Mouse (Mus musculus): Measurements from ENCODE around the gene Bglap3. TPM values are rescaled to one million over a fixed set of nuclear protein-coding genes. Genes with fewer than 3 reads are reported as not detected.

The Bglap3 gene
- polyA plus RNA-seq, 1 experiment from 2014 or later: not detected

DNA sequence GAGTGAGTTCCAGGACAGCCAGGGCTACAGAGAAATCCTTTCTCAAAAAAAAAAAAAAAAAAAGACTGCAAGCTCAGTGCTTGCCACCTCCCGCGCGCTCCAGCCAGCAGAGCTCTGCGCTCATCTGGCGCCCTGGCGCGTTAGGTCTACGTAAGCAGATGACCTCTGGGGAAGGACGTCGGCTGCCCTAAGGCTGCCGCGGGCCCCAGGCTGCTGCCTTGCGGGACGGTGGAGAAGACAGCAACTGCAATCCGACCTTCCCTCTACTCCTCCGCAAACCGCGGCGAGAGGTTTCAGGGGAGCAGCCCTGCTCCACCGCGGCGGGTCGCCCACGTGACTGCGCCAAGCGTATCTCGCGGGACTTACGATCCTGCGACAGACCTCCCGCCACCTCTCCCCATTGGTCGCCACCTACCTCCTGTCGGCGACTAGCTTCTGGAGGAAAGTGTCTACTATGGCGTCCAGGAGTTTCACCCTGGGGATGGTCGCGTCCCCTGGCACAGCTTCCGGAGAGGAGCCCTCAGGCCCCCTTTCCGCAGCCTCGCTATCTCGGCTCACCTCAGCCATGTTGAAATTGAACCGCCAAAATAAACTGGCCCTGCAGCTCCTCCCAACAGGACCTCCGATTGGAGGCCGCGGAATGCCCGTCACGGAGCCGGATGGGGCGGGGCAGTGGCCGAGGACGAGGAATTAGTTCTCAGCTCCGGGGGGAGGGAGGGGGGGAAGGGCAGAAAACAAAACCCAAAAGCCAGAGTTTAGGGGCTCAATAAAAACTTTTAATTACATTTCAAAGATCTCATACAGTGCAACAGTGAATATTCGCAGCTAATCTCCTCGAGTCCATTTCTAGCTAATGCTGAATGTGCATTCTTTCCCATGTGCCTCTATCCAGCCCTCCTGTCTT, 37.5 kb upstream of the Bglap3 start, which contains the start of gene Pmf1:
Gene Pmf1 (minus strand): TSS at position 591 of the 904 bp plus-strand sequence.
- H3K9ac ChIP-seq (ENCODE audit: low read length): peak within 1 kb of the TSS; percentile 76
- H3K9me3 ChIP-seq (replicated peaks; ENCODE audit: control insufficient read depth, low read length): no peaks in the 10 kb centered on the region
- WGBS: under 1% methylated on average over 54 of the region's 54 CpGs
- H3K27me3 ChIP-seq (replicated peaks; ENCODE audit: control insufficient read depth, insufficient read depth, low read length): no peaks in the 10 kb centered on the region
- H3K4me3 ChIP-seq (ENCODE audit: low read depth, low read length): peak within 1 kb of the TSS; percentile 56
- peak within 1 kb of the TSS; percentile 66 for H3K4me2 ChIP-seq (ENCODE audit: low read length)
- ATAC-seq (peak; percentile 94), DNase-seq (ENCODE audit: low spot score) (peak; percentile 94)
- peaks cover 33% of the 10 kb centered on the region for H3K36me3 ChIP-seq (ENCODE audit: control insufficient read depth, insufficient read depth, low read length)
- peak within 1 kb of the TSS; percentile 84 for H3K27ac ChIP-seq (ENCODE audit: low read depth, low read length)
- peaks cover 4% of the 10 kb centered on the region; the same call in 1 of the 2 replicates for H3K4me1 ChIP-seq (ENCODE audit: control insufficient read depth, insufficient read depth, low read length)

DNA sequence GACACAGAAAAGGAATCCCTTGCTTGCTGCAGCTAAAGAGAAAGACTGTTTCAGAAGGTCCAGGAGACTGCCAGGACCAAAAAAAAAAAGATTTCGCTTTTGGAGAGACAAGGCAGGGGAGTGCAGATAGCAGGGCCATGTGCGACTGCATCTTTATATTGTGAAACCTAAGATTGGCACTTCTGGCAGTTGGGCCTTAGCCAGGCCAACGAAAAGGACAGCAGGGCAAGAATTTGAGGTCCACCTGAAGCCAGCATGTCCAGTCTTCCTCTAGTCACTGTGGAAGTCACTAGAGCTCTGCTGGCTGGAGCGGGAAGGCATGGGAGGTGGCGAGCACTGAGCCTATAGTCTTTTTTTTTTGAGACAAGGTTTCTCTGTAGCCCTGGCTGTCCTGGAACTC, 36.4 kb upstream of the Bglap3 start:
- Histone ChIP-seq H3K36me3 (ENCODE audit: control insufficient read depth, insufficient read depth, low read length) (peaks cover 24% of the 10 kb centered on the region), H3K4me2 (ENCODE audit: low read length) (peak overlapping the region; percentile 66), H3K27me3 (replicated peaks; ENCODE audit: control insufficient read depth, insufficient read depth, low read length) (no peaks in the 10 kb centered on the region), H3K4me1 (ENCODE audit: control insufficient read depth, insufficient read depth, low read length) (peaks cover 4% of the 10 kb centered on the region; the same call in 1 of the 2 replicates), H3K9ac (ENCODE audit: low read length) (peak overlapping the region; percentile 76), H3K9me3 (replicated peaks; ENCODE audit: control insufficient read depth, low read length) (no peaks in the 10 kb centered on the region), H3K4me3 (ENCODE audit: low read depth, low read length) (peak overlapping the region; percentile 56; the same call in 1 of the 2 replicates), H3K27ac (ENCODE audit: low read depth, low read length) (no peak overlapping the region)
- WGBS: 65% methylated on average over 5 of the region's 5 CpGs
- ATAC-seq: no peak
- no peak for DNase-seq (ENCODE audit: low spot score)

DNA sequence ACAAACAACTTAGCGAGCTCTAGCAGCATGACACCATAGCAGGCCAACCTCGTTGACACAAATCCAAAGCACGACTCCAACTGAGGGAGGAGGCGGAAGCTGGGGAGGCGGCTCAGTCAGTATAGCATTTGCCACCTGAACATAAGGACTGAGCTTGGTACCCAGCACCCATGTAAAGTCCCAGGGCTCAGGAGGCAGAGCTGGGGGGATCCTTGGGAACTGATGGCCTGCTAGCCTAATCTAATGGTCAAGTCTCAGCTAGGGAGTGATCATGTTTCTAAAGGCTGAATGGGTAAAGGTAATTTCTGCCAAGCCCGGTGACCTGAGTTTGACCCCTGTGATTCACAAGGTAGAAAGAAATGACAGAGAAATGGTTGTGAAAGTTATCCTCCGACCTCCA, 35.0 kb upstream of the Bglap3 start:
- 55% methylated on average over 7 of the region's 7 CpGs for WGBS
- ATAC-seq: no peak
- no peak overlapping the region for H3K27ac ChIP-seq (ENCODE audit: low read depth, low read length)

DNA sequence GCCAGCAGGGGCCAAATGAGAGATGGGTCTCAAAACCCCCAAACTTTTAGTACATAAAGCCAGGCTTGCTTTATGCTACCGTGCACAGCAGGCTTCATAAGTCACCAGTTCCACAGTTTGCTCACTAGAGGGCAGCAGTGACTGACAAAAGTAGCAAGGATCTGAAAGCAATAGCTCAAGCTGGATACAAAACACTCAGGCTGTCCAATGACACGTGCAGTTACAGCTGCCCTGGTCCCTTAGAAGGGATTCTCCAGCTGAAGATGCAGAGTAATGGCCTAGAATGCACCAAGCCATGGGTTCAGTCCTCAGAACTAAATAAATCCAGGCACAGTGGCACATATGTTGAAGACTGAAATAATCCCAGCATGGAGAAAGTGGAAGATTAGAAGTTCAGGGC, 34.5 kb upstream of the Bglap3 start:
- Histone ChIP-seq H3K4me2 (ENCODE audit: low read length) (no peak overlapping the region), H3K36me3 (ENCODE audit: control insufficient read depth, insufficient read depth, low read length) (peaks cover 10% of the 10 kb centered on the region), H3K9ac (ENCODE audit: low read length) (no peak overlapping the region), H3K4me1 (ENCODE audit: control insufficient read depth, insufficient read depth, low read length) (peaks cover 4% of the 10 kb centered on the region; the same call in 1 of the 2 replicates), H3K27me3 (replicated peaks; ENCODE audit: control insufficient read depth, insufficient read depth, low read length) (no peaks in the 10 kb centered on the region), H3K4me3 (ENCODE audit: low read depth, low read length) (no peak overlapping the region), H3K27ac (ENCODE audit: low read depth, low read length) (no peak overlapping the region), H3K9me3 (replicated peaks; ENCODE audit: control insufficient read depth, low read length) (no peaks in the 10 kb centered on the region)
- peak; percentile 95 for DNase-seq (ENCODE audit: low spot score)
- 2% methylated on average over 2 of the region's 2 CpGs for WGBS
- ATAC-seq: peak; percentile 42

More for the DNA sequence above, 35.0 kb upstream of the Bglap3 start:
- Histone ChIP-seq H3K27me3 (replicated peaks; ENCODE audit: control insufficient read depth, insufficient read depth, low read length) (no peaks in the 10 kb centered on the region), H3K9me3 (replicated peaks; ENCODE audit: control insufficient read depth, low read length) (no peaks in the 10 kb centered on the region), H3K4me1 (ENCODE audit: control insufficient read depth, insufficient read depth, low read length) (peaks cover 4% of the 10 kb centered on the region; the same call in 1 of the 2 replicates), H3K36me3 (ENCODE audit: control insufficient read depth, insufficient read depth, low read length) (peaks cover 15% of the 10 kb centered on the region), H3K4me2 (ENCODE audit: low read length) (no peak overlapping the region), H3K4me3 (ENCODE audit: low read depth, low read length) (no peak overlapping the region), H3K9ac (ENCODE audit: low read length) (no peak overlapping the region)
- no peak for DNase-seq (ENCODE audit: low spot score)

DNA sequence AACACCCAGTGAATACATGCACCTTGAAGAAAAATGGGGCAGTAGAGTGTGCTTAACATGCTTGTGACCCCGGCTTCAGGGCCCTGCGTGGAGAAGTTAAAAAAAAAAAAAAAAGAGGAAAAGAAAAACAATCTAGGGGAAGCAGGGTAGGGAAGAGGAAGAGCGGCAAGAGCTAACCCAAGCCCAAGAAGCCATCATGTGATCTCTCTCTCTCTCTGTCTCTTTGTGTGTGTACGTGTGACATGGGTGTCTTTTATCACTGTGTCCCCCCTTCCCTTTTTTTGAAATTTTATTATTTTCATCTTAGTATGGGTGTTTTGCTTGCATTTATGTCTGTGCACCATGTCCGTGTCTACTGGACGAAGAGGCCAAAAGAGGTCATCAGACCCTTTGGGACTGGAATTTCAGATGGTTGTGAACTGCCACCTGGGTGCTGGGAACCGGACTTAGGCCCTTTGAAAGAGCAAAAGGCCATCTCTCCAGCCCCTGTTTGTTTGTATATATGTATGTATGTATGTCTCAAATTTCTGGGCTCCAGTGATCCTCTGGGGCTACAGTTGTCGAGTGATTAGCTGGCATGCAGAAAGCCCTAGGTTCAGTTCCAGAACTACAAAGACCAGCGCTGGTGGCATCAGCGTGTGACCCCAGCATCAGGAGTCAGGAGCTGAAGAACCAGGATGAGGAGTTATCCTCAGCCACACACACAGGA, 31.1 kb upstream of the Bglap3 start:
- ATAC-seq: no peak
- Histone ChIP-seq H3K9me3 (replicated peaks; ENCODE audit: control insufficient read depth, low read length) (no peaks in the 10 kb centered on the region), H3K36me3 (ENCODE audit: control insufficient read depth, insufficient read depth, low read length) (0 out of 2 replicates have a peak, but pooled peaks cover 6% of the 10 kb centered on the region), H3K27ac (ENCODE audit: low read depth, low read length) (no peak overlapping the region), H3K4me1 (ENCODE audit: control insufficient read depth, insufficient read depth, low read length) (no peaks in the 10 kb centered on the region), H3K4me3 (ENCODE audit: low read depth, low read length) (no peak overlapping the region), H3K9ac (ENCODE audit: low read length) (no peak overlapping the region), H3K4me2 (ENCODE audit: low read length) (no peak overlapping the region), H3K27me3 (replicated peaks; ENCODE audit: control insufficient read depth, insufficient read depth, low read length) (no peaks in the 10 kb centered on the region)
- no peak for DNase-seq (ENCODE audit: low spot score)
- WGBS: 95% methylated on average over 10 of the region's 10 CpGs

DNA sequence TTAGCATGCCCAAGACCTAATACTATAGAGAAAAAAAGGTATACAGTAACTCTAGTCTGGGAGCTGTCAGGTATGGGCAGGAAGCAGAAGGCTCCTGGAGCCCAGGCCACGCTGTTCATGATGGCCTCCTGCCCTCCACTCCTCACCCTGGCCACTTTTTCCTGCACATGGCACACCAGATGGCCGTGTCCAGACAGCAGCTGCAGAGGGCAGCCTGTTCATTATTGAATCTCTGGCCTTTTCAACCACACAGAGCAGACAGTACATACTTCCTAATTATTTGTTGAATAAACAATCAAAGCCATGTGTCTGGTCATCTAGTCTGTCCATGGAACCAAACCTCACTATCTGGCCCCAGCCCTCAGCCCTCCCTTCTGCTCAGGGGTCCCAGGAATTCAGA, 26.1 kb upstream of the Bglap3 start:
- 89% methylated on average over 2 of the region's 2 CpGs for WGBS

DNA sequence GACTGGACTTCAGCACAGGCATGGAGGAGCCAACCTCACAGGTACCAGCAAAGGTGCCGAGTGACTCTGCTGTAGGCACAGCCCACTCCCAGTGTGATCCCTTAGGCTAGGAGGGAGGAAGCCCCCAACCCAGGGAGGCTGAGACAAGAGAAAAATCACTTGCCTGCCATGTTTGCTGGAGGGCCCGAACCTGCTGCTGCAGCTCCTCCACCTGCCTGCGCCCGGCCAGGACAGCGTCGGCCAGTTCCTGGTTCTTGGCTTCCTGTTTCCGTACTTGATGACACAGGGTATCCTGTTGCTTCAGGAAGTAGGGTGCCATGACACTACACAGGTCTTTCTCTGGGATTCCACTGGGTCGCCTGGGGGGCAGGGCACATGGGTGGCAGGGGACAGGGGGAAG, 23.2 kb upstream of the Bglap3 start:
- no peak overlapping the region for H3K4me2 ChIP-seq (ENCODE audit: low read length)
- H3K9me3 ChIP-seq (replicated peaks; ENCODE audit: control insufficient read depth, low read length): no peaks in the 10 kb centered on the region
- no peaks in the 10 kb centered on the region for H3K27me3 ChIP-seq (replicated peaks; ENCODE audit: control insufficient read depth, insufficient read depth, low read length)
- ATAC-seq: no peak
- no peak overlapping the region for H3K9ac ChIP-seq (ENCODE audit: low read length)
- no peak for DNase-seq (ENCODE audit: low spot score)
- 95% methylated on average over 8 of the region's 8 CpGs for WGBS
- no peak overlapping the region for H3K27ac ChIP-seq (ENCODE audit: low read depth, low read length)
- H3K4me1 ChIP-seq (ENCODE audit: control insufficient read depth, insufficient read depth, low read length): no peaks in the 10 kb centered on the region
- no peaks in the 10 kb centered on the region; the same call in 1 of the 2 replicates for H3K36me3 ChIP-seq (ENCODE audit: control insufficient read depth, insufficient read depth, low read length)
- no peak overlapping the region for H3K4me3 ChIP-seq (ENCODE audit: low read depth, low read length)

More for the DNA sequence above, 26.1 kb upstream of the Bglap3 start:
- no peak overlapping the region for H3K27ac ChIP-seq (ENCODE audit: low read depth, low read length)
- no peaks in the 10 kb centered on the region for H3K27me3 ChIP-seq (replicated peaks; ENCODE audit: control insufficient read depth, insufficient read depth, low read length)
- peaks cover 3% of the 10 kb centered on the region; the same call in 1 of the 2 replicates for H3K36me3 ChIP-seq (ENCODE audit: control insufficient read depth, insufficient read depth, low read length)
- ATAC-seq (no peak), DNase-seq (ENCODE audit: low spot score) (no peak)
- H3K9ac ChIP-seq (ENCODE audit: low read length): no peak overlapping the region
- no peak overlapping the region for H3K4me2 ChIP-seq (ENCODE audit: low read length)
- H3K4me3 ChIP-seq (ENCODE audit: low read depth, low read length): no peak overlapping the region
- no peaks in the 10 kb centered on the region for H3K4me1 ChIP-seq (ENCODE audit: control insufficient read depth, insufficient read depth, low read length)
- no peaks in the 10 kb centered on the region for H3K9me3 ChIP-seq (replicated peaks; ENCODE audit: control insufficient read depth, low read length)

DNA sequence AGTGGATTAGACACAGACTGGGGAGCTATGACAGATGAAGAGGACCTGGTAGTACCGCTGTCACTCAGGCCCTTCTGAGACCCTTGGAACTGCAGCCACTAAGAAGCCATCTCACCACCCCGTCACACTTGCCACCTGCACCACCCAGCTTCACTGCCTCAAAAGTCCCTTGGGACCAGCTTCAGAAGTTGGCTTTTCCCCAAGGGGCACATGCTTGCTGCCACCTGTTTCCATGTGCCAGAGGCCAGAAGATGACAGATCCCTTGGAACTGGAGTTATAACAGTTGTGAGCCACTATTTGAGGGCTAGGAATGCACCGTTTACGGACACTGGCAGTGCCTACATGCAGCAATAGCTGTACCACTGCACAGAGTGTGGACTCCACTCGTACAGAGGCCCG, 22.7 kb upstream of the Bglap3 start:
- Histone ChIP-seq H3K9me3 (replicated peaks; ENCODE audit: control insufficient read depth, low read length) (no peaks in the 10 kb centered on the region), H3K4me2 (ENCODE audit: low read length) (no peak overlapping the region), H3K9ac (ENCODE audit: low read length) (no peak overlapping the region), H3K36me3 (ENCODE audit: control insufficient read depth, insufficient read depth, low read length) (no peaks in the 10 kb centered on the region; the same call in 1 of the 2 replicates), H3K27me3 (replicated peaks; ENCODE audit: control insufficient read depth, insufficient read depth, low read length) (no peaks in the 10 kb centered on the region), H3K4me3 (ENCODE audit: low read depth, low read length) (no peak overlapping the region), H3K4me1 (ENCODE audit: control insufficient read depth, insufficient read depth, low read length) (no peaks in the 10 kb centered on the region), H3K27ac (ENCODE audit: low read depth, low read length) (no peak overlapping the region)
- WGBS: 94% methylated on average over 6 of the region's 6 CpGs
- no peak for ATAC-seq
- DNase-seq (ENCODE audit: low spot score): no peak

Data from forebrain, embryonic 14.5 days (tissue).